Mouse (Mus musculus): ENCODE measurements around the gene Gm13178. TPM values are rescaled to one million over a fixed set of nuclear protein-coding genes. Genes with fewer than 3 reads are reported as not detected.

The Gm13178 gene
- polyA plus RNA-seq (2011; ENCODE audit: insufficient read depth, insufficient read length, low replicate concordance, missing spikeins) = not detected in 2 replicates

DNA sequence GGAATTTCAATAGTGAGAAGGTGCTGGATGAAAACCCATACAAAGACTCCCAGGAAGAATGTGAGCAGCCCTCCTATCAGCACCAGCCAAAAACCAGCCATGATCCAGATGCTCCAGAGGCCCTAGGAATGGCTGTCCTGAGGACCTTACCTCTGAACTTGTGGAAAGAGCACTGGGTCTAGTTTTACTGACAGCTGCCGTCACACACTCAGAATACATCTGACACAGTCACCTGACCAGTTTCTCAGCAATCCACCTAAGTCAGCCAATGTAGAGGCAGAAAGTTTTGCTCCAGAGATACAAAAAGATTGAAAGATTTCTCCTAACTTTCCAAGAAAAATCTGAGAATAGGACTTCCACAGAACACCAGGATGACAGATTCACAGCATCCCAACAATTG is at the start of gene Gm13178:
Gene Gm13178 (minus strand): TSS at position 101 of the 400 bp plus-strand sequence.
- WGBS = 70% methylated on average over 1 of the region's 1 CpGs
- Histone ChIP-seq H3K4me3 (replicated peaks; ENCODE audit: control insufficient read depth, low read depth, low read length) (no peak within 1 kb of the TSS), H3K27ac (ENCODE audit: control insufficient read depth, insufficient read depth, low read depth, low read length, poor library complexity) (no peak within 1 kb of the TSS), H3K4me1 (ENCODE audit: control insufficient read depth, insufficient read depth, low read length) (no peaks in the 10 kb centered on the region)
- TF ChIP-seq CTCF (IDR thresholded peaks at IDR 0.05; ENCODE audit: control insufficient read depth, insufficient read depth, low read length) (no peak), POLR2A (IDR thresholded peaks at IDR 0.05; ENCODE audit: borderline replicate concordance, control insufficient read depth, low read depth, low read length) (no peak)

DNA sequence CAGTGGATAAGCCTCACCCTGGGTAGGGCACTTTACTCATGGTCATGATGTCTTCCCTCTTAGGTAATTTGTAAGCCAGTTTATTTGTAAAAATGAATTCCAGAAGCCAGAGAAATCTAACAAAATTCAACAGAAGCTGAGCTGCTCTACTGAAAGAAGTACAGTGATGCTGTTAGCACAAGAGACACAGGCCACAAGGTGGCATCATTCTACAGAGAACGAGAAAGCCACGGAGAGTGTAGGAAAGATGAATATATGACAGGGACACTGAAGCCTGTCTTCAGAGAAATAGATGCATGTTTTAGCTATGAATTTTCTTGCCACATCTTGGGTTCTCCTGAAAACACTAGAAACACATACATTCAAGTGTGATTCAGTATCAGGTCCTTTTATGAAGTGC is 44.5 kb upstream of the Gm13178 start:
- Histone ChIP-seq H3K27ac (ENCODE audit: control insufficient read depth, insufficient read depth, low read depth, low read length, poor library complexity) (no peak overlapping the region), H3K4me1 (ENCODE audit: control insufficient read depth, insufficient read depth, low read length) (no peaks in the 10 kb centered on the region), H3K4me3 (replicated peaks; ENCODE audit: control insufficient read depth, low read depth, low read length) (no peak overlapping the region)
- WGBS = 19% methylated on average over 2 of the region's 2 CpGs
- no peak for TF ChIP-seq CTCF (IDR thresholded peaks at IDR 0.05; ENCODE audit: control insufficient read depth, insufficient read depth, low read length)
- no peak for TF ChIP-seq POLR2A (IDR thresholded peaks at IDR 0.05; ENCODE audit: borderline replicate concordance, control insufficient read depth, low read depth, low read length)

DNA sequence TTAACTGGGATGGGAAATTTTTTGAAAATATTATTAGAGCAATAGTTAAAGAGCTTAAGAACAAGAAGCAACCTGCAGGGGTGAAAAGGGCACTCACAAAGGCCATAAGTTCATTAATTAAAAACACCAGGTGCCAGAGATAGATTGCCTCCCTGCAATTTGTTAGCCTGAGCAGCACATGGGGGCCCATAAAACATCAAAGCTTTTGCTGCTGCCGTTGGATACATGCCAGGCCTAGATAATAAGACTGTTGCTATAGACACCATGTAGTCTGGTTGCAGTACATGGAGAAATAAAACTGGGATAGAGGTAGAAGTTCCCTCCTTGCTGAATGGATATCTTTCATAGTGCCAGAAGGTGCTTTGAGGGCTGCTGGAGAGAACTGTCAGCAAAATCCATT is 27.9 kb upstream of the Gm13178 start:
- H3K4me1 ChIP-seq (ENCODE audit: control insufficient read depth, insufficient read depth, low read length) = no peaks in the 10 kb centered on the region
- WGBS = 23% methylated on average over 1 of the region's 1 CpGs
- TF ChIP-seq CTCF (IDR thresholded peaks at IDR 0.05; ENCODE audit: control insufficient read depth, insufficient read depth, low read length) = no peak
- TF ChIP-seq POLR2A (IDR thresholded peaks at IDR 0.05; ENCODE audit: borderline replicate concordance, control insufficient read depth, low read depth, low read length) = no peak
- no peak overlapping the region for H3K27ac ChIP-seq (ENCODE audit: control insufficient read depth, insufficient read depth, low read depth, low read length, poor library complexity)
- H3K4me3 ChIP-seq (replicated peaks; ENCODE audit: control insufficient read depth, low read depth, low read length) = no peak overlapping the region

DNA sequence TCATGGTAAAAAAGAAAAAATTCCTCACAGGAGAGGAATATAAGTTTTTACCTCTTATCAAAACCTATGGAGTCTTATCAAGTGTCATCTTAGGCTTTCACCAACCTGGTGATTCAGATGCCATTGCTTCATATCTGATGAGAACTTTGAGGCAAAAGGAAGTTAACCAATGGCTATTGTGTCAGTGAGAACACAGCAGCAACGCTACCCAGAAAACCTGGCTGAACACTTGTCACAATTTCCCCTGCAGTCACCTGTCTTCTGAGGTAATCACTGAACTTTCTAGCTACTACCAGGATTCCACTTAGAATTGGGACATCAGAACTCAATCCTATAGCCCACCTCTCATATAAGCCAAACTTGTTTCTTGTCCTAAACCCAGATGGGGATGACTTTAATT is 1.5 kb downstream of the Gm13178 start:
- Histone ChIP-seq H3K4me1 (ENCODE audit: control insufficient read depth, insufficient read depth, low read length) (no peaks in the 10 kb centered on the region), H3K4me3 (replicated peaks; ENCODE audit: control insufficient read depth, low read depth, low read length) (no peak overlapping the region), H3K27ac (ENCODE audit: control insufficient read depth, insufficient read depth, low read depth, low read length, poor library complexity) (no peak overlapping the region)
- WGBS = 63% methylated on average over 1 of the region's 1 CpGs
- TF ChIP-seq CTCF (IDR thresholded peaks at IDR 0.05; ENCODE audit: control insufficient read depth, insufficient read depth, low read length) (no peak), POLR2A (IDR thresholded peaks at IDR 0.05; ENCODE audit: borderline replicate concordance, control insufficient read depth, low read depth, low read length) (no peak)

DNA sequence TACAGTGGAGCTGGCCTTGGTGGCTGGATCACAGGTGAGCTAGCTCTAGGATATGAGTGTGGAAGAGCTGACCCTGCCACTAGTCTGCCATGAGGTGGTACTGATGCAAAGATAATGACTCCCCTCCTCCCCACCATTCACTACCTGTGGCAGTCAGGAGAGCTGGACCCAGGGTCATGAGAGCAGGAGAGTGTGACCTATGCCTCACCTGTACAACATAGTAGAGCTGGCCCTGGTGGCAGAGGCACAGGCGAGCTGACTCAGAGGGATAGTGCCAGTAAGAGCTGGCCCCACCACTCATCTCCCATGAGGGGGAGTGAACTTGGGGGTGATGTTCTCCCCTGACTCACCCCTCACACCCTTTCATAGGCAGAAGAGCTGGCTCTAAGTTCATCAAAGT is 2.9 kb downstream of the Gm13178 start:
- TF ChIP-seq CTCF (IDR thresholded peaks at IDR 0.05; ENCODE audit: control insufficient read depth, insufficient read depth, low read length) = no peak
- Histone ChIP-seq H3K4me1 (ENCODE audit: control insufficient read depth, insufficient read depth, low read length) (no peaks in the 10 kb centered on the region), H3K4me3 (replicated peaks; ENCODE audit: control insufficient read depth, low read depth, low read length) (no peak overlapping the region), H3K27ac (ENCODE audit: control insufficient read depth, insufficient read depth, low read depth, low read length, poor library complexity) (no peak overlapping the region)
- 75% methylated on average over 1 of the region's 1 CpGs for WGBS

DNA sequence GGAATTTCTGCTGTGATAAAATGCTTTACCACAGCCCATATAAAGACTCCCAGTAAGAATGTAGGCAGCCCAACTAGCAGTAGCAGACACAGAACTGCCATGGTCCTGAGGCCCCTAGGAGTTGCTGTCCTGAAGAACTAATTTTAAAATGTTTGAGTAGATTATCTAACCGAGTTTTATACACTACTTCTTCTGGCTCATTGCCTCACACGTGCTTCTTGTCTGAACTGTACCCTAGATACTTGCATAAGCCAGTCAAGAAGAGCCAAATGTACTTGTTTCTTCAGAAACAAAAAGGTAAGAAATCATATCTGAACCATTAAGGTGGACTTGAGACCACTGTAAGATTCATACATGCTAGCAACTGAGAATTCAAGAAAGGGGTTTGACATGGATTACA is 34.9 kb downstream of the Gm13178 start, which contains the start of gene Gm436:
Gene Gm436 (minus strand): TSS at position 101 of the 400 bp plus-strand sequence.
- Histone ChIP-seq H3K4me1 (ENCODE audit: control insufficient read depth, insufficient read depth, low read length) (no peaks in the 10 kb centered on the region), H3K4me3 (replicated peaks; ENCODE audit: control insufficient read depth, low read depth, low read length) (no peak within 1 kb of the TSS), H3K27ac (ENCODE audit: control insufficient read depth, insufficient read depth, low read depth, low read length, poor library complexity) (no peak within 1 kb of the TSS)
- 53% methylated on average over 2 of the region's 2 CpGs for WGBS
- TF ChIP-seq POLR2A (IDR thresholded peaks at IDR 0.05; ENCODE audit: borderline replicate concordance, control insufficient read depth, low read depth, low read length) (no peak), CTCF (IDR thresholded peaks at IDR 0.05; ENCODE audit: control insufficient read depth, insufficient read depth, low read length) (no peak)

Other genes starting within 250 kb of the Gm13178 start
- gene 9430007A20Rik, start 201.6 kb downstream of the Gm13178 start, polyA plus RNA-seq (2011; ENCODE audit: insufficient read depth, insufficient read length, low replicate concordance, missing spikeins) = not detected in 2 replicates
- gene Gm13124, start 156.3 kb downstream of the Gm13178 start, polyA plus RNA-seq (2011; ENCODE audit: insufficient read depth, insufficient read length, low replicate concordance, missing spikeins) = not detected in 2 replicates
- gene Aadacl4, start 107.7 kb downstream of the Gm13178 start, polyA plus RNA-seq (2011; ENCODE audit: insufficient read depth, insufficient read length, low replicate concordance, missing spikeins) = not detected in 2 replicates
- gene Gm436, start 35.0 kb downstream of the Gm13178 start, polyA plus RNA-seq (2011; ENCODE audit: insufficient read depth, insufficient read length, low replicate concordance, missing spikeins) = not detected in 2 replicates
- not detected in 2 replicates for gene Gm438, start 65.2 kb upstream of the Gm13178 start, polyA plus RNA-seq (2011; ENCODE audit: insufficient read depth, insufficient read length, low replicate concordance, missing spikeins)
- 24.5 and 58.7 TPM in 2 replicates for gene Dhrs3, start 171.4 kb upstream of the Gm13178 start, polyA plus RNA-seq (2011; ENCODE audit: insufficient read depth, insufficient read length, low replicate concordance, missing spikeins)